Mouse (Mus musculus) lung, postnatal 0 days (tissue): ENCODE data around the gene Rab35. TPM values are rescaled to one million over a fixed set of nuclear protein-coding genes. Genes with fewer than 3 reads are reported as not detected.

Source experiments
- ATAC-seq: fragments of 200-750 bp; cut with Nextera tagmentation; 2 replicates; pipeline ENCODE4 v1.8.0; 2017; ENCODE audit warnings: moderate library complexity
- DNase-seq: peaks from one replicate; pipeline ENCODE4 v3.0.0-alpha.2; 2016; ENCODE audit warnings: low spot score
- H3K27ac ChIP-seq: fragments of 300-500 bp; sonication (generic); 2 replicates; pipeline ENCODE4 v1.5.1; 2014; ENCODE audit warnings: antibody characterized with exemption, mild to moderate bottlenecking, low read length, mixed read lengths
- H3K27me3 ChIP-seq: fragments of 300-500 bp; sonication (generic); replicated peaks from 2 replicates; pipeline ENCODE4 v1.6.1; 2014; ENCODE audit warnings: low read length, mixed read lengths; ENCODE audit not compliant: insufficient read depth
- H3K36me3 ChIP-seq: fragments of 300-500 bp; sonication (generic); 2 replicates; pipeline ENCODE4 v1.6.1; 2014; ENCODE audit warnings: low read length, mixed read lengths; ENCODE audit not compliant: insufficient read depth
- H3K4me1 ChIP-seq: fragments of 300-500 bp; sonication (generic); 2 replicates; pipeline ENCODE4 v1.6.1; 2014; ENCODE audit warnings: antibody characterized with exemption, low read depth, low read length, mixed read lengths; ENCODE audit not compliant: insufficient read depth
- H3K4me2 ChIP-seq: fragments of 300-500 bp; sonication (generic); replicated peaks from 2 replicates; pipeline ENCODE4 v1.6.1; 2014; ENCODE audit warnings: low read depth, mild to moderate bottlenecking, low read length, moderate library complexity, mixed read lengths
- H3K4me3 ChIP-seq: fragments of 300-500 bp; sonication (generic); 2 replicates; pipeline ENCODE4 v1.5.1; 2014; ENCODE audit warnings: low read depth, low read length
- H3K9ac ChIP-seq: fragments of 300-500 bp; sonication (generic); replicated peaks from 2 replicates; pipeline ENCODE4 v1.6.1; 2014; ENCODE audit warnings: low read depth, mild to moderate bottlenecking
- H3K9me3 ChIP-seq: fragments of 300-500 bp; sonication (generic); 2 replicates; pipeline ENCODE4 v1.6.1; 2016; ENCODE audit warnings: low read length, mixed read lengths
- CTCF ChIP-seq: IDR thresholded peaks from 2 replicates; pipeline ENCODE4 v1.5.1; 2016; ENCODE audit warnings: antibody characterized with exemption, mild to moderate bottlenecking
- EP300 ChIP-seq: IDR thresholded peaks from 2 replicates; pipeline ENCODE4 v1.6.1; 2016; ENCODE audit warnings: antibody characterized with exemption, mild to moderate bottlenecking, control low read depth
- WGBS: fragments of 180-500 bp; shearing (Covaris S2); extraction: QIAGEN DNeasy Blood & Tissue Kit; methylation state at CpG from one replicate; pipeline ENCODE4 v1.1.7; 2014; 5-methylcytosine and 5-hydroxymethylcytosine counted together
- microRNA-seq: library from miRNA; unstranded; fragments of <30 nt; microRNA quantifications from one replicate; pipeline ENCODE4, GENCODE M21; 2016
- polyA plus RNA-seq: library from polyadenylated mRNA; unstranded; fragments of >200 nt; fragmentation: Nextera tagmentation; extraction: Ambion mirVana; gene quantifications from 2 replicates; pipeline ENCODE4 v1.2.1, GENCODE M21; 2015

The Rab35 gene
- polyA plus RNA-seq, 1 experiment from 2014 or later, result 19.5 TPM

DNA sequence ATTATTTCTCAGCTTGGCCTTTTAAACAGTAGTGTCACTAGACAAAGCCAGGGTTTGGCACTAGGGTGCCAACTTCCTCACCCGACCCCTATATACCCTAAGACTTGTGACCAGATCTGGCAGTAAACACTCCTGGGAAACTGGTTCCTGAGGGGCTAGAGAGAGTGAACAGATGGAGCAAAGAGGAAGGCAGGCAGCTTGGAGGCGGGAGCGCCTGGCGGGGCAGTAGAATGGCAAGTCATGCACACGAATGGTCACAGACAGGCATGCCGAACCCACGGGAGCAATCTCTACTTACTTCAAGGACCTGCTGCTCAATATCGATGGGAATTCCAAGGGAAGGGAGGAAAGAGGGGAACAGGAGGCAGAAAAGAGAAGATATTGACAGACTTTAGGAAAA lies 40.1 kb downstream of the Rab35 start:
- Histone ChIP-seq H3K4me2 (no peak overlapping the region), H3K4me3 (no peak overlapping the region), H3K27ac (no peak overlapping the region), H3K9ac (no peak overlapping the region), H3K9me3 (no peaks in the 10 kb centered on the region), H3K36me3 (no peaks in the 10 kb centered on the region), H3K27me3 (no peaks in the 10 kb centered on the region), H3K4me1 (no peaks in the 10 kb centered on the region)
- ATAC-seq (no peak), DNase-seq (no peak)
- TF ChIP-seq CTCF (no peak), EP300 (no peak)
- WGBS, result 50% methylated on average over 8 of the region's 8 CpGs

GRCm38 (mm10) chr5:115685126-115685525 lies 53.4 kb downstream of the Rab35 start:
- Histone ChIP-seq H3K27ac (no peak overlapping the region), H3K9ac (no peak overlapping the region), H3K4me3 (no peak overlapping the region), H3K4me1 (no peaks in the 10 kb centered on the region), H3K36me3 (no peaks in the 10 kb centered on the region), H3K4me2 (no peak overlapping the region), H3K27me3 (no peaks in the 10 kb centered on the region), H3K9me3 (no peaks in the 10 kb centered on the region)
- WGBS, result 71% methylated on average over 10 of the region's 10 CpGs
- TF ChIP-seq CTCF (no peak), EP300 (no peak)
- DNase-seq (no peak), ATAC-seq (no peak)

DNA sequence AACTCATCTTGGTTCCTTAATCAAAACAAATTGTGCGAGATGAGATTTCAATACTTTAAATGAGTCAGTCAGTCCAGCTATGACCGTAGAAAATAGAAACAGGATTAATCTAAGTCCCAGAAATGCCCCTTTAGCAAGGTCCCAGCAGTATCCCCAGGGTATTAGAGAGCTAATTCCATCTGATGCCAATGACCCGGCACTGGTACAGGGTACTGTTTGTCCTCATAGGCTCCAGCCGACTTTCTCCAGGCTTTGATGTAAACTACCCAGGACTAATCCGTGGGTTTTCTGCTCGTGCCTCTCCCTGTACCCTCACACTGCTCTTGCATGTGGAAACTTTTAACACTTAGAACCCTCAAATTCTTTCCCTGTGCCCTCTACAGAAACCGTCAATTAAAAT lies 55.0 kb downstream of the Rab35 start:
- 64% methylated on average over 7 of the region's 7 CpGs for WGBS
- TF ChIP-seq CTCF (no peak), EP300 (no peak)
- Histone ChIP-seq H3K27me3 (no peaks in the 10 kb centered on the region), H3K4me1 (no peaks in the 10 kb centered on the region), H3K4me3 (no peak overlapping the region), H3K36me3 (no peaks in the 10 kb centered on the region), H3K27ac (no peak overlapping the region), H3K9ac (no peak overlapping the region), H3K4me2 (no peak overlapping the region), H3K9me3 (no peaks in the 10 kb centered on the region)
- no peak for DNase-seq
- no peak for ATAC-seq

DNA sequence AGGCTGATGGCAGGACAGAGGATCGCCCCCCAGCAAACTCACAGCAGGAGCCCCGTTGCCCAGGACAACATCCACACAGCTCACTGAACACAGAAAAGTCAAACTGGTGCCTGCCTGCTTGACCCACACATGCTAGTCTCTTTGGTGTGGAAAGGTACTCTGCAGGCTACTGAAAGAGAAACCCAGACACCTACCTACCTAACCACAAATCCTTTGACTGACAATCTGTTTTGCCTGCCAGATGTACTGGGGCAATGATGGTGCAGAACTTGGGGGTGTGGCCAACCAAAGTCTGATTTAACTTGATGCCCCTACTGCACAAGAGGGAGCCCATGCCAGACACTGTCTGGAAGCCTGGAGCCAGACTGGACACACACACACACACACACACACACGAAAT lies 61.6 kb downstream of the Rab35 start:
- no peak overlapping the region for H3K4me3 ChIP-seq
- no peaks in the 10 kb centered on the region for H3K27me3 ChIP-seq
- TF ChIP-seq CTCF, result no peak
- no peak for TF ChIP-seq EP300
- no peaks in the 10 kb centered on the region for H3K4me1 ChIP-seq
- H3K9me3 ChIP-seq, result no peaks in the 10 kb centered on the region
- DNase-seq, result no peak
- H3K4me2 ChIP-seq, result no peak overlapping the region
- H3K36me3 ChIP-seq, result no peaks in the 10 kb centered on the region
- 69% methylated on average over 3 of the region's 3 CpGs for WGBS
- no peak for ATAC-seq
- H3K9ac ChIP-seq, result no peak overlapping the region
- no peak overlapping the region for H3K27ac ChIP-seq

- ATAC-seq (no peak), DNase-seq (no peak)
- H3K4me2 ChIP-seq, result no peak overlapping the region
- no peaks in the 10 kb centered on the region for H3K27me3 ChIP-seq
- H3K36me3 ChIP-seq, result no peaks in the 10 kb centered on the region
- H3K9me3 ChIP-seq, result no peaks in the 10 kb centered on the region
- H3K9ac ChIP-seq, result no peak overlapping the region
- no peak overlapping the region for H3K4me3 ChIP-seq
- 65% methylated on average over 6 of the region's 6 CpGs for WGBS
- no peak overlapping the region for H3K27ac ChIP-seq
- H3K4me1 ChIP-seq, result no peaks in the 10 kb centered on the region
- TF ChIP-seq EP300 (no peak), CTCF (no peak)
Measured at GRCm38 (mm10) chr5:115695191-115695770, 63.6 kb downstream of the Rab35 start.

DNA sequence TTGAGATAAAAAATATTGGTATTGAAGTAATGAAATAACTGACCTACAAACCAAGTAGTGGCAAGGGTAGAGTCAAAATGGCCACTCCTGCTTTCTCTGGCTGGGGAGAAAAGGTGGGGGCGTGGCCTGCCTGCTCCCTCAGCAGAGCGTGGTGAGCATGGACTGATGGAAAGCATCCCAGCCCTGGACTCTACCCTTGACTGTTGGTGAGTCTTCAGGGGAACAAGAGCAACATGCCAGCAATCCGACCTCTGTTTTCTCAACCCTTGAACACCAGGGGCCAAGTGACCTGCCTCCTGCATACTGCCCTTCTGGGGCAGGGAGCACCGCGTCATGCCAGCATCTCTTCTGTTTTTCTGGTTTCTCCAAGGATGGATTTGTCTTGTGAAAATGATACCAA lies 65.1 kb downstream of the Rab35 start:
- TF ChIP-seq CTCF (no peak), EP300 (no peak)
- Histone ChIP-seq H3K36me3 (no peaks in the 10 kb centered on the region), H3K27me3 (no peaks in the 10 kb centered on the region), H3K4me2 (no peak overlapping the region), H3K4me1 (no peaks in the 10 kb centered on the region), H3K9me3 (no peaks in the 10 kb centered on the region), H3K4me3 (no peak overlapping the region), H3K9ac (no peak overlapping the region), H3K27ac (no peak overlapping the region)
- ATAC-seq (no peak), DNase-seq (no peak)
- WGBS, result 71% methylated on average over 5 of the region's 5 CpGs

Small RNA genes lying within 50 kb of the gene (microRNA-seq; reads per million reads assigned to microRNA genes)
- not detected for gene Mir7030

Other genes with a start within 250 kb of the Rab35 start
- gene Msi1, start 202.3 kb upstream of the Rab35 start, polyA plus RNA-seq, result 1.2 TPM in 2 replicates
- gene Pla2g1b, start 165.6 kb upstream of the Rab35 start, polyA plus RNA-seq, result 70.5 and 71.7 TPM in 2 replicates
- gene Sirt4, start 147.2 kb upstream of the Rab35 start, polyA plus RNA-seq, result 15.7 and 18.0 TPM in 2 replicates
- 56.4 and 59.3 TPM in 2 replicates for gene Pxn, start 125.2 kb upstream of the Rab35 start, polyA plus RNA-seq
- gene Rplp0, start 72.4 kb upstream of the Rab35 start, polyA plus RNA-seq, result 937 and 987 TPM in 2 replicates
- 13.1 and 14.5 TPM in 2 replicates for gene Gcn1l1, start 66.7 kb upstream of the Rab35 start, polyA plus RNA-seq
- gene Bicdl1, start 99.7 kb downstream of the Rab35 start, polyA plus RNA-seq, result 12.4 and 14.1 TPM in 2 replicates
- gene Cit, start 213.4 kb downstream of the Rab35 start, polyA plus RNA-seq, result 4.8 and 7.4 TPM in 2 replicates